Mouse (Mus musculus): ENCODE data around the gene Zfyve19. TPM values are rescaled to one million over a fixed set of nuclear protein-coding genes. Genes with fewer than 3 reads are reported as not detected.

The Zfyve19 gene
- polyA plus RNA-seq (2015; fragmentation: Nextera tagmentation; extraction: Ambion mirVana) = 68.3 and 73.3 TPM in 2 replicates

DNA sequence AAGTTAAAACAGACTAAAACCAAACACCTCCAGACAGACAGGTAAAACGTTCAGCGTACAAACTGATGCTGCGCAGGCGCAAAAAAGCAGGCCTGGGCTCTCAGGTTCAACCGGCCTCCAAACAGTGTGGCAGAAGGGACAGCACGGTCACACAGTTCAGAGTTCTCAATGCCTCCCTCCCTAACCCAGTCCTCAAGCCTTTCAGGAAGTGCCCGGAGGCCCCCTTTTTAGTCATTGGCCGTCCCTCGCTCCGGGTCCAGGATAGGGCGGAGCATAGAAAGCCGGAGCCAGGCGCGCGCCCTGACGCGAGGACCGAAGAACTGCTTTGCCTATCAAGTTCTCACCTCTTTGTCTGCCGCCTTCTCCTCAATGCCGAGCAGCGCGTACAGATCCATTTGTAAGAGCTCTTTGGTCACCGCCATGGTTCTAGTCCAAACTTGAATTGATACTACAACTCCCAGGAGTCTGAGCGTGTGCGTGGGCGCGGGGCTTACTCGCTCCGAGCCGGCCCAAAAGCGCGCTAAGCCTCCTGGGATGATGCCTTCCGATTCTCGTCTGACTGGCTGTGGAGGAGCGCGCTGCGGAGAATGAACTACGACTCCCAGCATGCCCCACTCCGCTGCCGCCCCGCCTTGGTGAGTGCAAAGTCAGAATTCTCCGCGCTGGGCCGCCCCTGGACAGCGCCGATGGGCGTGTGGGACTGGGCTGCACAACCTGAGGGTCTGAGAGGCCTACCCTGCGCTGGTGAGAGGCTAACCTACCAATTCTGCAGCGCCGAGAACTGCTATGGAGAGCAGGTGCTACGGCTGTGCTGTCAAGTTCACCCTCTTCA lies at the start of gene Zfyve19, which contains the start of gene Dnajc17:
TSS of gene Zfyve19 (plus strand) at position 274 of the 832 bp plus-strand sequence.
TSS of gene Dnajc17 (minus strand) at position 452 of the 832 bp plus-strand sequence.
- WGBS = 0% methylated on average over 51 of the region's 51 CpGs

DNA sequence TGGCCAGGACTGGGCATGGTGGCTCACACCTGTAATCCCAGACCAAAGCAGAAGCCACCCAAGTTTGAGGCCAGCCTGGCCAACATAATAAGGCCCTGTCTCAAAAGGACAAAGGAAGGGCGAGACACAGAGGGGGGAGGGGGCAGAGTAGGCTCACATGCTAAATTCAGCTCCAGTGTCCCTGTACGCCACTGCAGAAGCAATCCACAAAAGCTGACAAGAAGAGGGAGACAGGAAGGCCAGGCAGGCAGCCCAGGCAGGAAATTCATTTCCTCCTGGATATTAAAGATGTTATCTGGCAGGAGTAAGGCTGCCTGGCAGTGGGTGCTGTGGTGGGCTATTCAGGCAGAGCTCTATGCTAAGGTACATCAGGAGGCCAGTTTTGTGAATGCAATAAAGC lies 47.2 kb upstream of the Zfyve19 start:
- Histone ChIP-seq H3K4me3 (no peak overlapping the region), H3K4me2 (no peak overlapping the region), H3K9ac (no peak overlapping the region), H3K27me3 (replicated peaks) (peaks cover 8% of the 10 kb centered on the region), H3K4me1 (peaks cover 7% of the 10 kb centered on the region), H3K27ac (no peak overlapping the region), H3K9me3 (no peaks in the 10 kb centered on the region), H3K36me3 (replicated peaks) (no peaks in the 10 kb centered on the region)
- ATAC-seq (replicated peaks) = no peak
- 29% methylated on average over 2 of the region's 2 CpGs for WGBS

More for the DNA sequence above, at the start of gene Zfyve19, which contains the start of gene Dnajc17:
- Histone ChIP-seq H3K27ac (peak within 1 kb of the TSS; percentile 85), H3K4me2 (peak within 1 kb of the TSS; percentile 64), H3K27me3 (replicated peaks) (no peaks in the 10 kb centered on the region), H3K36me3 (replicated peaks) (peaks cover 20% of the 10 kb centered on the region; the same call in 1 of the 2 replicates), H3K4me3 (peak within 1 kb of the TSS; percentile 75), H3K9ac (peak within 1 kb of the TSS; percentile 77), H3K4me1 (peaks cover 25% of the 10 kb centered on the region), H3K9me3 (no peaks in the 10 kb centered on the region)
- peak; percentile 97 for ATAC-seq (replicated peaks)

DNA sequence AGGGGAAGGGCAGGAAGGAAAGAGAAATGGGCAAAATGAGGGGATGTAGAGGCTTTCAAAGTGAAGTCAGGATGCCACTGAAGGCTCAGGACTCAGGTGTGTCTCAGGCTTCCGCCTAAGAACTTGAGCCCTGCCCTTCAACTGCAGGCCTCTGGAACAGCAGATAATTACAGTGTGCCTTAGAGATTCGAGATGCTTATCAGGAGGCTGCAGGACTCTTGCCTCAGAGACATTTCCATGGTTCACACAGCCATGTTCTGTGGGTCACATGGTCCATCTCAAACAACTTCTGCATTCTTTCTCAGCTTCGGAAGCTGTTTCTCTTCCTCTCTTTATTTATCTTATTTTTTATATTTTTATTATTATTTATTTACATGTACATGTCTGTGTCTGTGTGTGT lies 45.3 kb upstream of the Zfyve19 start:
- ATAC-seq (replicated peaks) = no peak
- Histone ChIP-seq H3K9ac (no peak overlapping the region), H3K9me3 (no peaks in the 10 kb centered on the region), H3K4me2 (no peak overlapping the region), H3K4me1 (peaks cover 17% of the 10 kb centered on the region), H3K27ac (no peak overlapping the region), H3K4me3 (no peak overlapping the region), H3K27me3 (replicated peaks) (peaks cover 17% of the 10 kb centered on the region), H3K36me3 (replicated peaks) (no peaks in the 10 kb centered on the region)
- WGBS = 63% methylated on average over 3 of the region's 3 CpGs

DNA sequence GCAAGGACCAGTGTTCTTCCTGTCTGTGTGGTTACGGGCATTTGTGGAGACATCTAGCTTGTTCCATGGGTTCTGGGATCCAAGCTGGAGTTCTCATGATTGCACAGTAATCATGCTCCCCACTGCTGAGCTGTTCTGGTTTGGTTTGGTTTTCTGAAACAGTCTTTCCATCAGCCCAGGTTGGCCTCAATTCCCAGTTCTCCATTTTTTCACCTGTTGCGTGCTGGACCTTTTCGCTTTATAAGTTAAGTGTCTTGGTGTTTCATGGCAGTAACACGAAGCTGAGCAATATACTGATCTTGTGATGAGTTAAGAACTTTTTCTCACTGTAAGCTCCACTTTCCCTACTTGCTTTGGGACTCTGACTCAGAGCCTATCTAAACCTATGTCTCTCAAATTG lies 44.4 kb upstream of the Zfyve19 start:
- ATAC-seq (replicated peaks) = no peak
- H3K27me3 ChIP-seq (replicated peaks) = peaks cover 18% of the 10 kb centered on the region
- H3K9me3 ChIP-seq = no peaks in the 10 kb centered on the region

DNA sequence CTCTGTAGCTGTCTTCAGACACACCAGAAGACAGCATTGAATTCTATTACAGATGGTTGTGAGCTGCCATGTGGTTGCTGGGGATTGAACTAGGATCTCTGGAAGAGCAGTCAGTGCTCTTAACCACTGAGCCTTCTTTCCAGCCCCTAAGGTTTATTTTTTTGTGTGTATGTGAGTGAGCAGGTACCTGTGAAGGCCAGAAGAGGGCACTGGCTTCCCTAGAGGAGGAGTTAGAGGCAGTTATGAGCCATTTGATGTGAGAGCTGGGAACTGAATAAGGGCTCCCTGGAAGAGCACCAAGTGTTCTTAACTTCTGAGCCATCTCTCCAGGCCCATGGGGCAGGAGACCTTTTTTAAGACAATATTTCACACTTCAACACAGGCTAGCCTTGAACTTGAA lies 43.0 kb upstream of the Zfyve19 start:
- Histone ChIP-seq H3K4me3 (no peak overlapping the region), H3K27me3 (replicated peaks) (peaks cover 18% of the 10 kb centered on the region), H3K9ac (no peak overlapping the region), H3K27ac (no peak overlapping the region), H3K36me3 (replicated peaks) (no peaks in the 10 kb centered on the region), H3K4me1 (peaks cover 17% of the 10 kb centered on the region), H3K9me3 (no peaks in the 10 kb centered on the region), H3K4me2 (no peak overlapping the region)
- ATAC-seq (replicated peaks) = no peak

More for the DNA sequence above, 44.4 kb upstream of the Zfyve19 start:
- Histone ChIP-seq H3K27ac (no peak overlapping the region), H3K36me3 (replicated peaks) (no peaks in the 10 kb centered on the region), H3K4me2 (no peak overlapping the region), H3K4me3 (no peak overlapping the region), H3K9ac (no peak overlapping the region), H3K4me1 (peaks cover 17% of the 10 kb centered on the region)
- 87% methylated on average over 4 of the region's 4 CpGs for WGBS

DNA sequence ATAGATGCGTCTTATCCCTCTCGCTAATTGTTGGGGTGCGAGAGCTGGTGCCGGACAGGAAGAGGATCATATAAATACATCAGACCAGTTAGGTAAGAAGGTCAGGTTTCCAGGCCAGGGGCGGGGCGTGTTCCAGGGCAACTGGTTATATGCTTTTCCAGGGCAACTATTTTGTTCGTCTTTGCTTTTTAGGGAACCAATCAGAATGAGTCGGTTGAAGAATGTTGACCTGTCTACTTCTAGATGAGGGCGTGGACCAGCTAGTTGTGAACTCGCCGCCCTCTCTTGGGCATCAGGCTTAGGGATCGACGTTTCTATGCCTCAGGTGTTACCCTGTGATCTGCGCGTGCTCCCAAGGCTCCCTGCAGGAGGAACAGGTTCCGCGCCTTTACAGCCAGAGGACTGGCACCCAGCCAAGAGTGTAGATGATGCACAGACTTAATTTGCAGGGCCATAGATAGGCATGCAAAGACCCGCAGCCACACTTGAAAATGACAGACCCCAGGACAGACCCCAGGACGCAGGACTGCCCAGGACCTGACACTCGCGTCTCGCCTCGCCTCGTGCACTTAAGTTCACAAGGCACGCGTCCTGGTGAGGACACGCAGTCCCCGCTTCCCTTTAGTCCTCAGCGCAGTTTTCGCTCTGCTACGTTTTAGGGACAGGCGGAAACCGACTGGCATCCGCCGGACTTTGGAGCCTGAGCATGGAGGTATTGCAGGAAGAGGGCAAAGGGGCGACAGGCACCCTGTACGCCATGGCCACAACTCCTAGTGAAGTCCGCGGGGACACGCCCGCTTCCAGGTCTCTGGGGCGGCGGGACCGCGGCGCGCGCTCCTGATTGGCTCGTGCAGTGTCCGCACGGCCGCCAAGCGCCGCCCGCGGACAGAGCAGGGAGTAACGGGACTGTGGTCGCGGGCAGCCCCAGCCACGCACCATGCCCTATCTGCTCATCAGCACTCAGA lies 41.2 kb upstream of the Zfyve19 start, which contains the start of gene Gchfr:
TSS of gene Gchfr (plus strand) at position 873 of the 965 bp plus-strand sequence.
- peak within 1 kb of the TSS; percentile 53 for H3K4me3 ChIP-seq
- under 1% methylated on average over 60 of the region's 60 CpGs for WGBS
- H3K4me2 ChIP-seq = peak within 1 kb of the TSS; percentile 99
- H3K9me3 ChIP-seq = no peaks in the 10 kb centered on the region
- H3K36me3 ChIP-seq (replicated peaks) = no peaks in the 10 kb centered on the region
- H3K27me3 ChIP-seq (replicated peaks) = peaks cover 18% of the 10 kb centered on the region
- H3K9ac ChIP-seq = peak within 1 kb of the TSS; percentile 28
- H3K4me1 ChIP-seq = peaks cover 19% of the 10 kb centered on the region
- H3K27ac ChIP-seq = no peak within 1 kb of the TSS
- peak; percentile 73 for ATAC-seq (replicated peaks)

DNA sequence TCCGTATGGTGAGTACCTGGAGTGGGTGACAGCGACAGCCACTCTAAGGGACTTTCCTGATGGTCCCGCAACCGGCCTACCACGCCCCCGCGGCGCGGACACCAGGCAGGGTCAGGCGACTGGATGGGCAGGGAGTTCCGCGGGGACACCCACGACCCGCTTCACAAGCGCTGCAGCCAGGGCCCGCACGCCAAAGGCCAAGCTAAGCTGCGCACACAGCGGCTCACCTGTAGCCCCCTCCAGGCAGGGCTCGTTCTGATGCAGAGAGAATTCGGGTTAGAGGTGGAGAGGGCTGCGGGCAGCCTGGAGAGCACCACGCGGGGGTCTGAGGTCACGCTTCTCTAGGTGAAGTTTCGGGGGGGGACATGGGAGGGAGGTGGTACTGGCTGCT lies 40.6 kb upstream of the Zfyve19 start:
- peak; percentile 54 for ATAC-seq (replicated peaks)
- peak overlapping the region; percentile 28; the same call in 1 of the 2 replicates for H3K9ac ChIP-seq
- no peaks in the 10 kb centered on the region for H3K9me3 ChIP-seq
- no peaks in the 10 kb centered on the region for H3K36me3 ChIP-seq (replicated peaks)
- 4% methylated on average over 26 of the region's 26 CpGs for WGBS
- H3K27me3 ChIP-seq (replicated peaks) = peaks cover 18% of the 10 kb centered on the region
- H3K4me2 ChIP-seq = peak overlapping the region; percentile 99
- no peak overlapping the region for H3K27ac ChIP-seq
- peak overlapping the region; percentile 53 for H3K4me3 ChIP-seq
- peaks cover 26% of the 10 kb centered on the region for H3K4me1 ChIP-seq

DNA sequence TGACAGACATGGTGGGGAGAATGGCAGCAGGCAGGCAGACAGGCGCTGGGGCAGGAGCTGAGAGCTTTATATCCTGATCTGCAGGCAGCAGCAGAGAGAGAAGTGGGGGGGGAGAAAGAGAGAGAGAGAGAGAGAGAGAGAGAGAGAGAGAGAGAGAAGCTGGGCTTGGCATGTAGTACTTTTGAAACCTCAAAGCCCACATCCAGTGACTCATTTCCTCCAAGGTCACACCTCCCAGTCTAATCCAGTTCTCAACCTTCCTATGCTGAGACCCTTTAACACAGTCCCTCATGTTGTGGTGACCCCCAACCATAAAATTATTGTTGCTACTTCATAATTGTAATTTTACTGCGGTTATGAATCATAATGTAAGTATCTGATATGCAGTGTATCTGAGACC lies 38.1 kb upstream of the Zfyve19 start:
- ATAC-seq (replicated peaks) = no peak
- Histone ChIP-seq H3K27ac (no peak overlapping the region), H3K4me2 (no peak overlapping the region), H3K36me3 (replicated peaks) (no peaks in the 10 kb centered on the region), H3K27me3 (replicated peaks) (peaks cover 18% of the 10 kb centered on the region), H3K4me1 (peaks cover 38% of the 10 kb centered on the region), H3K9ac (no peak overlapping the region), H3K4me3 (no peak overlapping the region), H3K9me3 (no peaks in the 10 kb centered on the region)
- 84% methylated on average over 2 of the region's 2 CpGs for WGBS

DNA sequence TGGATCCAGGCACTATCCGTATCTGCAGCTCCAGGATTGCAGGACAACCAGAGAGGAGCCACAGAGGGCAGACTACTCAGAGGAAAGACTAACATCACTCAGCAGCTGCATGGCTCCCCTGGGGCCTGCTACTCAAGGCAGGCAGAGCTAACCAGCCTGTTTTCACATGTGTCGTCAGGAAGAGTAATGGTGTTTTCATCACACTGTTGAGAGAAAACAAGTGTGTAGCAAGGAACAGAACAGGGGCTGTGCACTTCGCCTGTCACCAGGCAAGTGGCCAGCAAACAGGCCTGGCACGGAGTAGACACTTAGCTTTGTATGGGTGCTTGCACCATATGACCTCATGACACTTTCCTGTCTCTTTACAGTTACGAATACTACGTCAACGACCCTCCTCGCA lies 36.8 kb upstream of the Zfyve19 start:
- Histone ChIP-seq H3K9me3 (no peaks in the 10 kb centered on the region), H3K27me3 (replicated peaks) (peaks cover 10% of the 10 kb centered on the region), H3K4me3 (no peak overlapping the region), H3K36me3 (replicated peaks) (no peaks in the 10 kb centered on the region), H3K4me1 (peaks cover 36% of the 10 kb centered on the region), H3K9ac (no peak overlapping the region), H3K4me2 (no peak overlapping the region), H3K27ac (no peak overlapping the region)
- 88% methylated on average over 8 of the region's 8 CpGs for WGBS
- ATAC-seq (replicated peaks) = no peak

DNA sequence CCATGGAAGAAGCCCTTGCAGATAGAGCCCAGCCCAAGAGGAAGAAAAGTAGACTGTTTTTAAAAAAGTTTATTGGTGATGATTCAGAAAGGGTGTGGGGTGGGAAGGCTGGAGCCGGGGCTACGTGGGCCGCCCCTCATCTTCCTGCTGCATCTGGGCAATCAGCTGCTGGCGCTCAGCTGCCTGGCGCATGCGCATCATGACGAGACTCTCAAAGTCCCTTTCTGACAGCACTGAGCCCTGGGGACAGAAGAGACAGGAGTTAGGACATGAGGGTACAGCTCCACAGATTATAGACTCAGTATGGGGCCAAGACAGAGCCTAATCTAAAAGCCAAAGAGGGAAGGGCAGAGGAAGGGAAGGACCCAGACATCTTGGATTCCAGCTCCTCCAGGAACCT lies 36.0 kb upstream of the Zfyve19 start:
- ATAC-seq (replicated peaks) = no peak
- 0 out of 2 replicates have a peak overlapping the region, but pooled peaks have one; percentile 38 for H3K27ac ChIP-seq
- no peak overlapping the region for H3K4me2 ChIP-seq
- 77% methylated on average over 7 of the region's 7 CpGs for WGBS
- peaks cover 28% of the 10 kb centered on the region for H3K4me1 ChIP-seq
- no peaks in the 10 kb centered on the region for H3K9me3 ChIP-seq
- peaks cover 7% of the 10 kb centered on the region for H3K27me3 ChIP-seq (replicated peaks)
- H3K36me3 ChIP-seq (replicated peaks) = no peaks in the 10 kb centered on the region
- H3K9ac ChIP-seq = no peak overlapping the region
- H3K4me3 ChIP-seq = no peak overlapping the region

DNA sequence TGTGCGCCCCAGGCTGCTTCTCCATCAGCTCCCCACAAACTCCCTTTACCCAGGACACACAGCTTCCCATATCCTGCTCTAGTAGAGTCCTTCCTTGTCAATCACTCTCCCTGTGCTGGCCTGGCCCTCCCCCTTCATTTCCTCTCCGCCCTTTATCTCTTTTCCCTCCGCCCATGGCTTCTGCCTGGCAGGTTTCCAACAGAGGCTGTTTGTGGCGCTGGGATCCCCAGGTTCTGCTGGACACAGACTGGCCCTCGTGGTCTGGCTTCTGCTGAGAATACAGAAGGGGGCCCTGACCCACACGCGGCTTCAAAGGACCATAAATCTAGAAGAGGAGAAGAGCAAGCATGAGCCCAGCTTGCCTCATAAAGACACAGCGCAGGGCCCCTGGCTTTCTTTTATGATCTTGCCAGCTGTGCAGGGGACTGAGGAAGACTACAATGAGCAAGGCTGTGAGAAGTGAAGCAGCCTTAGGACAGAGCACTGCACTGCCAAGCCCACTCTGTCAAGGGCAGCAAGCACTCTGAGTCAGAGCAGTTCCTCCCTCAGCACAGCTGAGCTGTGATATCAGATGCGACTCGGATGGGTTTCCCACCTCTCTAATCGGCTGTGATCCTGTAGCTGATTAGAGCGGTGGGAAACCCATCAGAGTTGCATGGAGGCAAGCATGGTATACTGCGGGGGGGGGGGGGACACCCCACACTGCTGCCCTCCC lies 35.4 kb upstream of the Zfyve19 start:
- 21% methylated on average over 13 of the region's 13 CpGs for WGBS
- peaks cover 22% of the 10 kb centered on the region for H3K4me1 ChIP-seq
- peak; percentile 40; the same call in 1 of the 2 replicates for ATAC-seq (replicated peaks)
- peak overlapping the region; percentile 38; the same call in 1 of the 2 replicates for H3K27ac ChIP-seq
- H3K9ac ChIP-seq = no peak overlapping the region
- H3K36me3 ChIP-seq (replicated peaks) = no peaks in the 10 kb centered on the region
- peak overlapping the region; percentile 17; the same call in 1 of the 2 replicates for H3K4me2 ChIP-seq
- H3K9me3 ChIP-seq = no peaks in the 10 kb centered on the region
- peaks cover 3% of the 10 kb centered on the region for H3K27me3 ChIP-seq (replicated peaks)
- no peak overlapping the region for H3K4me3 ChIP-seq

All from midbrain, embryonic 15.5 days (tissue).